Mouse (Mus musculus) midbrain, embryonic 11.5 days (tissue): ENCODE data around the gene Arhgap17. TPM values are rescaled to one million over a fixed set of nuclear protein-coding genes. Genes with fewer than 3 reads are reported as not detected.

Experiments used
- ATAC-seq: fragments of 200-750 bp; cut with Nextera tagmentation; 2 replicates; pipeline ENCODE4 v1.8.0; 2017; ENCODE audit warnings: moderate TSS enrichment, moderate library complexity; ENCODE audit not compliant: low FRiP score
- DNase-seq: peaks from one replicate; pipeline ENCODE4 v3.0.0; 2015; ENCODE audit warnings: low spot score; ENCODE audit errors: missing footprints
- H3K27ac ChIP-seq: fragments of 300-500 bp; sonication (generic); 2 replicates; pipeline ENCODE4 v1.5.1; 2014; ENCODE audit warnings: low read depth, low read length
- H3K27me3 ChIP-seq: fragments of 300-500 bp; sonication (generic); 2 replicates; pipeline ENCODE4 v1.6.1; 2014; ENCODE audit warnings: mild to moderate bottlenecking, low read length, moderate library complexity, mixed read lengths; ENCODE audit not compliant: control insufficient read depth, insufficient read depth
- H3K36me3 ChIP-seq: fragments of 300-500 bp; sonication (generic); 2 replicates; pipeline ENCODE4 v1.6.1; 2014; ENCODE audit warnings: mild to moderate bottlenecking, low read length, moderate library complexity, mixed read lengths; ENCODE audit not compliant: control insufficient read depth, insufficient read depth
- H3K4me1 ChIP-seq: fragments of 300-500 bp; sonication (generic); 2 replicates; pipeline ENCODE4 v1.6.1; 2014; ENCODE audit warnings: low read length; ENCODE audit not compliant: control insufficient read depth, insufficient read depth
- H3K4me2 ChIP-seq: fragments of 300-500 bp; sonication (generic); 2 replicates; pipeline ENCODE4 v1.6.1; 2014; ENCODE audit warnings: mild to moderate bottlenecking, moderate library complexity
- H3K4me3 ChIP-seq: fragments of 300-500 bp; sonication (generic); 2 replicates; pipeline ENCODE4 v1.5.1; 2014; ENCODE audit warnings: low read depth, low read length
- H3K9ac ChIP-seq: fragments of 300-500 bp; sonication (generic); 2 replicates; pipeline ENCODE4 v1.6.1; 2014; ENCODE audit warnings: low read length
- H3K9me3 ChIP-seq: fragments of 300-500 bp; sonication (generic); 2 replicates; pipeline ENCODE4 v1.6.1; 2016; ENCODE audit warnings: low read length; ENCODE audit not compliant: control insufficient read depth
- WGBS: fragments of 180-500 bp; shearing (Covaris S2); extraction: QIAGEN DNeasy Blood & Tissue Kit; methylation state at CpG from one replicate; pipeline ENCODE4 v1.1.7; 2014; 5-methylcytosine and 5-hydroxymethylcytosine counted together
- polyA plus RNA-seq: library from polyadenylated mRNA; unstranded; fragments of >200 nt; fragmentation: Nextera tagmentation; extraction: Ambion mirVana; gene quantifications from 2 replicates; pipeline ENCODE4 v1.2.1, GENCODE M21; 2014

Arhgap17 gene
- polyA plus RNA-seq, 1 experiment from 2014 or later: 26.2 TPM

GRCm38 (mm10) chr7:123353879-123354278, 15.8 kb downstream of the Arhgap17 start:
- no peaks in the 10 kb centered on the region for H3K9me3 ChIP-seq
- no peaks in the 10 kb centered on the region for H3K27me3 ChIP-seq
- DNase-seq (no peak), ATAC-seq (no peak)
- H3K9ac ChIP-seq: no peak overlapping the region
- no peaks in the 10 kb centered on the region for H3K4me1 ChIP-seq
- H3K27ac ChIP-seq: no peak overlapping the region
- 84% methylated on average over 5 of the region's 5 CpGs for WGBS
- H3K36me3 ChIP-seq: no peaks in the 10 kb centered on the region
- no peak overlapping the region for H3K4me3 ChIP-seq
- no peak overlapping the region for H3K4me2 ChIP-seq

- no peaks in the 10 kb centered on the region for H3K27me3 ChIP-seq
- ATAC-seq (no peak), DNase-seq (no peak)
- WGBS: 96% methylated on average over 4 of the region's 4 CpGs
- no peaks in the 10 kb centered on the region for H3K9me3 ChIP-seq
- no peak overlapping the region for H3K9ac ChIP-seq
- no peaks in the 10 kb centered on the region for H3K4me1 ChIP-seq
- no peak overlapping the region for H3K4me3 ChIP-seq
- no peak overlapping the region for H3K4me2 ChIP-seq
- no peak overlapping the region for H3K27ac ChIP-seq
- no peaks in the 10 kb centered on the region for H3K36me3 ChIP-seq
Observed at GRCm38 (mm10) chr7:123353081-123353480, 16.6 kb downstream of the Arhgap17 start.

DNA sequence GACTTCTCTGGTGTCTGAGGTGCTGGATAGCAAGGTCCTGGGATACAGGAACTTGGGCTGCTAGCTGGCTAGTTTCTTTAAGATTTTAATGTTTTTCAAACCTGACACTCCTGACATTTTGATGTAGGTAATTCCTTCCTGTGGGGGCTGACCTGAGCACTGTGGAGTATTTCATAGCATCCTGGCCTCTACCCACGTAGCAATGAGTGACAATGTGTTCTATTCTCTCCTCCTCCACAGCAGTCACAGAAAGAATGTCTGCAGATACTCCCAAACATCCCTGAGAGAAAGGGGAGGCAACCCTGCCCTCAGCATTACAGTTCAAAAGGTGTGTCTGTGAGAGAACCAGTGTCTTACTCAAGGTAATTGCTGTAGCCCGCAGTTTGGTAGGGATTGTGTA, 19.5 kb downstream of the Arhgap17 start:
- Histone ChIP-seq H3K4me3 (no peak overlapping the region), H3K4me2 (no peak overlapping the region), H3K4me1 (no peaks in the 10 kb centered on the region), H3K27ac (no peak overlapping the region), H3K9me3 (no peaks in the 10 kb centered on the region), H3K9ac (no peak overlapping the region), H3K36me3 (no peaks in the 10 kb centered on the region), H3K27me3 (no peaks in the 10 kb centered on the region)
- 76% methylated on average over 2 of the region's 2 CpGs for WGBS
- DNase-seq (no peak), ATAC-seq (no peak)

DNA sequence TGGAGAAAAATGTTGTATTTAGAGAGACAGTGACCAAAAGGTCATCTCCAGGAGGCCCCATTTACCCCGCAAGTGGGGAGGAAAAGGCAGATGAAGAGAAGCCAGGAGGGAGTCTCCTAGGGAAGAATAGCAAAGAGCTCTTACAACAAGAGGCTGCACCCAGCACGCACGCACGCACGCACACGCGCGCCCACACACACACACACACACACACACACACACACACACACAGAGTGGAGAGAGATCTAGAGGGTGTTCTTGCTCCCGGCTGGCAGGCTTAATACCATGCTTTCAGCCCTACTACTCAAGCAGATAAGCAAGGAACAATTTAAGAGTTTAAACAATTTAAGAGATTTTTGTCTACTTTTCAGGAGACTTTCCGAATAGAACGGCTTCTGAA, 19.9 kb downstream of the Arhgap17 start:
- DNase-seq: peak; percentile 53
- ATAC-seq: no peak
- Histone ChIP-seq H3K9me3 (no peaks in the 10 kb centered on the region), H3K27ac (no peak overlapping the region), H3K4me1 (no peaks in the 10 kb centered on the region), H3K4me2 (no peak overlapping the region), H3K27me3 (no peaks in the 10 kb centered on the region), H3K4me3 (no peak overlapping the region), H3K36me3 (no peaks in the 10 kb centered on the region), H3K9ac (no peak overlapping the region)
- 72% methylated on average over 11 of the region's 11 CpGs for WGBS

DNA sequence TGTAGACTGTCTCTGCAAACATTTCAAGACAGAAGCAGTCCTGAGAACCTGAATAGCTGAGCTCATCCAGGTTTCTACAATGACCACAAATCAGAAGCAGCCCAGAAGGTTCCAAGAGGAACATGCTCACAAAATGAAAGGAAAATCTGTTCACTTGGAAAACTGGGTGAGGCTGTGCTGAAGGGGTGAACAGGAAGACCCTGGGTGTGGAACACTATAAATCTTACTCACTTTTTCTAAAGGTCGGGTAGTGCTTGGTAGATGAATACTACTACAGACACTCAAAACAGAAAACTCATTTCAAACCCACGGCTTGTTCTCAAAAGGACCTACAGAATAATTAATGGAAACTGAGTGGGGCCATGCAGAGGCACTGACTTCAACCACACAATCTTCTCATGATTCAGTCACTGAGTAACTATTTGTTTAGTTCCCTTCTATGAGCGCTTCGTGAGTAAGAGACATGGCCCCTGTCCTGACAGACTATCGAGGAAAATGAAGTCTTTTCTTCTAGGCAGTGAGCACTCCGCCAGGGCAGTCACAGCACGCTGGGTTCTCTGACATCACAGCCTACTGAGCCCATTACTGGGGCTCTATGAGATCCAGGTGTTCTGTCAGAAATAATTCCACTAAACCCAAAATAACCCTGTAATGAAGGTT, 23.0 kb downstream of the Arhgap17 start:
- Histone ChIP-seq H3K36me3 (no peaks in the 10 kb centered on the region), H3K27ac (no peak overlapping the region), H3K4me1 (peaks cover 12% of the 10 kb centered on the region), H3K4me3 (no peak overlapping the region), H3K27me3 (no peaks in the 10 kb centered on the region), H3K4me2 (no peak overlapping the region), H3K9ac (no peak overlapping the region), H3K9me3 (no peaks in the 10 kb centered on the region)
- ATAC-seq: no peak
- DNase-seq: no peak
- 88% methylated on average over 7 of the region's 7 CpGs for WGBS

DNA sequence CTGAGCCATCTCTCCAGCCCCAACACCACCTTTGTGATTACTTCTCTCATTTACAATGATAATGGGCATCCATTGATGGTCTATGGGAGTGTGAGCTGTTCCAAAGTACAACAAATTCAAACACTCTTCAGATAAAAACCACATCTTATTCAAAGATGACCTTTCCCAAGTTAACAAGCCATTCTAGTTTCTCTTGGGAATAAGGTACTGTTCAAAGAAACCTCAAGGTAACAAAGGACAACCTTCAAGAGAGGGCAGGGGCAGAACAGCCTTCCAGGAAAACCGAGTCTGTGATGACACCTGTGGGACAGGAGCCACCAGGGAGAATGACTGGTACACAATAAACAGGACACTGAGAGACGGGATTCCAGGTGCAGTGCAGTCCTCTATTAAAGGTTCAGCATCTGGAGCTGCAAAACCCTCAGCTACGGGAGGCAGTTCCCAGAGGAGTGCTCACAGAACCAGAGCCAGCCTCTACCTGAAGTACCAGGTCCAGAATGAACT, 24.6 kb downstream of the Arhgap17 start:
- Histone ChIP-seq H3K9ac (no peak overlapping the region), H3K27ac (no peak overlapping the region), H3K4me1 (peaks cover 24% of the 10 kb centered on the region), H3K4me2 (no peak overlapping the region), H3K4me3 (no peak overlapping the region), H3K9me3 (no peaks in the 10 kb centered on the region), H3K27me3 (no peaks in the 10 kb centered on the region), H3K36me3 (no peaks in the 10 kb centered on the region)
- ATAC-seq (no peak), DNase-seq (no peak)
- 89% methylated on average over 3 of the region's 3 CpGs for WGBS

GRCm38 (mm10) chr7:123344079-123344780, 25.5 kb downstream of the Arhgap17 start:
- Histone ChIP-seq H3K36me3 (no peaks in the 10 kb centered on the region), H3K4me1 (peaks cover 24% of the 10 kb centered on the region), H3K9ac (no peak overlapping the region), H3K27me3 (no peaks in the 10 kb centered on the region), H3K4me2 (no peak overlapping the region), H3K27ac (no peak overlapping the region), H3K9me3 (no peaks in the 10 kb centered on the region), H3K4me3 (no peak overlapping the region)
- DNase-seq (no peak), ATAC-seq (no peak)
- 94% methylated on average over 5 of the region's 5 CpGs for WGBS

DNA sequence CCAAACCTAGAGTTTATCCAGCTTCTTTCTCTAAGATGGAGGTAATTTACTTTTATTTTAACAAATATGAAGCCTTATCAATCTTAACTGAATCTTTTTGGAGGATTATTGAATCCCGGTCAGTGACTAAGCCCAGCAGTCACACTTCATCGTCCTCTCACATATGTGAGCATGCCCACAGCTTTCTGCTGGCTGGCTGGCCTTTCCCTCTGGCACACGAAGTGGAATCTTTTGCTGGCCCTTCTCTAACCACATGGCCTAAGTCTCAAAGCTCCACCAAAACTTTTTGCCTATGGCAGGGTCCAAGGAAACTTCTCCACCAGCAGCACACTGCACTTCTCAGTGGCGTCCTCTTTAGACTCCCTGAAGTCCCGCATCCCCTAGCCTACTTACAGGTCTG, 27.8 kb downstream of the Arhgap17 start:
- no peak for DNase-seq
- H3K9me3 ChIP-seq: no peaks in the 10 kb centered on the region
- H3K4me2 ChIP-seq: no peak overlapping the region
- no peaks in the 10 kb centered on the region for H3K27me3 ChIP-seq
- no peak overlapping the region; the same call in 1 of the 2 replicates for H3K9ac ChIP-seq
- 40% methylated on average over 5 of the region's 5 CpGs for WGBS
- no peak overlapping the region for H3K4me3 ChIP-seq
- H3K4me1 ChIP-seq: peaks cover 24% of the 10 kb centered on the region
- H3K27ac ChIP-seq: no peak overlapping the region
- ATAC-seq: no peak
- H3K36me3 ChIP-seq: no peaks in the 10 kb centered on the region

DNA sequence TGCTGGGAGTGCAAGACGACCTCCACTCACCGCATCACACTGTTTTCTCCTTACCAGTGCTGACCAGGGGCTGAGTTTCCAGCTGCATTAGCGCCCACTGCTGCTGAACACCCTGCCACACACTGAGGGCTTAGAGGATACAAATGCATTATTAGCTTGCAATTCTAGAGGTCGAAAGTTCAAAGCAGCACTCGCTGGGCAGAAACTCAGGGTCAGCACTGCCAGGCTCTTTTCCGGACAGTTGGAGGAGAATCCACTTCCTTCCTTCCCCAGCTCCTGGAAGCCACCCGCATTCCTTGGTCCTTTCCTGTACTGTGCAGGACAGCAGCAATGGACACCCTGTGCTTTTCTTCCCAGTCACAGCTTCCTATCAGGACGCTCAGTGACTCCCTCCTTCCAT, 31.4 kb downstream of the Arhgap17 start:
- Histone ChIP-seq H3K9ac (no peak overlapping the region), H3K4me3 (no peak overlapping the region), H3K4me1 (peaks cover 24% of the 10 kb centered on the region), H3K36me3 (no peaks in the 10 kb centered on the region), H3K27me3 (no peaks in the 10 kb centered on the region), H3K27ac (no peak overlapping the region), H3K4me2 (no peak overlapping the region), H3K9me3 (no peaks in the 10 kb centered on the region)
- DNase-seq (no peak), ATAC-seq (no peak)
- 56% methylated on average over 8 of the region's 8 CpGs for WGBS
